Mouse (Mus musculus) C2C12 (cell line): ENCODE measurements around the gene Gm20388.

ENCODE experiments used
- CEBPB ChIP-seq: IDR thresholded peaks from one replicate; pipeline ENCODE4 v1.6.1; 2011; ENCODE audit warnings: low read depth, mild to moderate bottlenecking, control low read depth, moderate library complexity
- CTCF ChIP-seq: IDR thresholded peaks from one replicate; pipeline ENCODE4 v1.5.1; 2011; ENCODE audit not compliant: control insufficient read depth, insufficient read depth, insufficient read length
- MYOD1 ChIP-seq: IDR thresholded peaks from one replicate; pipeline ENCODE4 v1.6.1; 2011; ENCODE audit warnings: low read depth; ENCODE audit not compliant: control insufficient read depth, insufficient read length
- MYOG ChIP-seq: IDR thresholded peaks from one replicate; pipeline ENCODE4 v1.6.1; 2011; ENCODE audit not compliant: control insufficient read depth, insufficient read length; ENCODE audit errors: extremely low read depth
- USF1 ChIP-seq: IDR thresholded peaks from one replicate; pipeline ENCODE4 v1.6.1; 2011; ENCODE audit warnings: low read depth, mild to moderate bottlenecking, control low read depth, moderate library complexity

DNA sequence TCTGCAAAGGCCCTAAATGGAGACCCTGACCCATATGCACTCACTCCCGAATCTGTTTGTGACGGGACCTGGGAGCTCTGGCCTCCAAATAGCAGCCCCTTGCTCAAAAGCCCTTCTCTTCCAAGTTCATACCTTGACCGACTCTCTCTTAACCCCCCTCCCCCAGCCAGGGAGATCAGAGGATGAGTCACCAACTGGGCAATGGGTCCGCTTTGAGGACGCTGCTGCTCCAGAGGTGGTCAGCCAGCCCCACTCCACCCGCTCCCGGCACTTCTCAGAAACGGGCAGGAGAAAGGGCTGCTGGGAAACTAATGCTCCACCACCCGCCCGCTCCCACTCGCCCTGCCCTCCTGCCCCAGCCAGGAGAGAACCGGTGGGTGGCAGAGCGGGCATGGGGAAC, 1165.3 kb downstream of the Gm20388 start:
- no peak for TF ChIP-seq CTCF
- no peak for TF ChIP-seq MYOG
- no peak for TF ChIP-seq USF1
- TF ChIP-seq CEBPB, result no peak
- TF ChIP-seq MYOD1, result no peak
